Mouse (Mus musculus) liver, embryonic 14.5 days (tissue): ENCODE results near the gene Wnk2.

Experiments used
- CTCF ChIP-seq: IDR thresholded peaks from 2 replicates; pipeline ENCODE4 v1.5.1; 2016; ENCODE audit warnings: antibody characterized with exemption, low read depth, control low read depth
- EP300 ChIP-seq: IDR thresholded peaks from 2 replicates; pipeline ENCODE4 v1.6.1; 2016; ENCODE audit warnings: antibody characterized with exemption, low read depth

DNA sequence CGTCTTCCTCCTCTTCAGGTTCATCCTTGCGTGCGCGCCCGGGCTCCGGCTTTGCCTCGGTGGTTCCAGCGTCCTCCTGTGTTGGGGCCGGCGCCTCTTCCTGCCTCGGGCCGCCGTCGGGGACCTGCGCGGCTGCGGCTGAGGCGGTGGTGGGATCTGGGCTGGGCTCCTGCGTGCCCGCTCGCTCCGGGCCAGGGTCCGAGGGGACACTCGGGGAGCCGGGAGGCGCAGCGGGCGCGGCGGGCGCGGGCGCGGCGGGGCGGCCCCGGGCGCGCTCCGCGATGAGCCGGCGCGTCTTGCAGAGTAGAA is 1.2 kb downstream of the Wnk2 start:
- TF ChIP-seq CTCF (no peak), EP300 (no peak)
